Mouse (Mus musculus) cerebellum, adult 2 months (tissue): ENCODE measurements around the gene Krtap12-1. TPM values are rescaled to one million over a fixed set of nuclear protein-coding genes. Genes with fewer than 3 reads are reported as not detected.
"Not testable (repeated sequence)": the region's sequence is repeated elsewhere in the genome, so short reads cannot be mapped to it uniquely, and the experiment has no call there.

Experiments used
- DNase-seq, 2 experiments: peaks; one replicate each; pipeline ENCODE4 v3.0.0; 2021
- H3K27ac ChIP-seq: fragments of 200-500 bp; 2 replicates; pipeline ENCODE4 v1.5.1; 2012; ENCODE audit warnings: low read length, control low read depth, inconsistent platforms; ENCODE audit not compliant: insufficient read depth
- H3K27me3 ChIP-seq: fragments of 200-500 bp; 2 replicates; pipeline ENCODE4 v1.6.1; 2012; ENCODE audit warnings: inconsistent platforms, mild to moderate bottlenecking, low read length, moderate library complexity; ENCODE audit not compliant: control insufficient read depth, insufficient read depth
- H3K4me1 ChIP-seq: fragments of 200-500 bp; 2 replicates; pipeline ENCODE4 v1.6.1; 2011; ENCODE audit warnings: low read length; ENCODE audit not compliant: control insufficient read depth, insufficient read depth
- H3K4me3 ChIP-seq: fragments of 200-500 bp; replicated peaks from 2 replicates; pipeline ENCODE3; 2011; ENCODE audit warnings: mild to moderate bottlenecking, low read depth, low read length, control low read depth; ENCODE audit not compliant: insufficient read depth
- CTCF ChIP-seq: fragments of 200-500 bp; IDR thresholded peaks from 2 replicates; pipeline ENCODE4 v1.5.1; 2011; ENCODE audit warnings: low read depth, mild to moderate bottlenecking, control low read depth, low read length, moderate library complexity, borderline replicate concordance; ENCODE audit not compliant: insufficient read depth
- POLR2A ChIP-seq: fragments of 200-500 bp; IDR thresholded peaks from 2 replicates; pipeline ENCODE4 v1.6.1; 2011; ENCODE audit warnings: low read length, control low read depth, borderline replicate concordance; ENCODE audit not compliant: insufficient read depth
- WGBS: fragments of 180-500 bp; shearing (Covaris S2); methylation state at CpG from one replicate; pipeline ENCODE4 v1.1.7; 2018; 5-methylcytosine and 5-hydroxymethylcytosine counted together
- polyA plus RNA-seq: library from polyadenylated mRNA; depleted of rRNA; stranded (reverse); fragments of >200 nt; gene quantifications from 2 replicates; pipeline ENCODE4 v1.2.3, GENCODE M21; 2012

The Krtap12-1 gene
- polyA plus RNA-seq, 1 experiment: not detected

- H3K27ac ChIP-seq: no peak overlapping the region
- WGBS: 61% methylated on average over 10 of the region's 10 CpGs
- no peak for TF ChIP-seq POLR2A
- TF ChIP-seq CTCF: no peak
- DNase-seq: no peak
- H3K4me1 ChIP-seq: no peaks in the 10 kb centered on the region
- H3K4me3 ChIP-seq: no peak overlapping the region
- 0 out of 2 replicates have a peak, but pooled peaks cover 2% of the 10 kb centered on the region for H3K27me3 ChIP-seq
Measured at GRCm38 (mm10) chr10:77687021-77687420, 33.4 kb upstream of the Krtap12-1 start.

GRCm38 (mm10) chr10:77690356-77690807 is 30.0 kb upstream of the Krtap12-1 start, which contains the start of gene Gm19402:
Gene Gm19402, minus strand, starts transcription at chr10:77690757.
- WGBS: 52% methylated on average over 3 of the region's 3 CpGs
- H3K27ac ChIP-seq, H3K4me1 ChIP-seq: not testable (repeated sequence)

GRCm38 (mm10) chr10:77697133-77697532 is 23.3 kb upstream of the Krtap12-1 start, which contains the start of gene Gm9508:
Gene Gm9508, minus strand, starts transcription at chr10:77697233.
- DNase-seq: no peak
- TF ChIP-seq CTCF: no peak
- no peak for TF ChIP-seq POLR2A

More at GRCm38 (mm10) chr10:77690356-77690807, 30.0 kb upstream of the Krtap12-1 start, which contains the start of gene Gm19402:
- not testable (repeated sequence) for DNase-seq, H3K4me3 ChIP-seq, H3K27me3 ChIP-seq

GRCm38 (mm10) chr10:77706326-77706725 is 14.1 kb upstream of the Krtap12-1 start, which contains the start of gene Gm10272:
Gene Gm10272, plus strand, starts transcription at chr10:77706626.
- TF ChIP-seq CTCF (no peak), POLR2A (no peak)
- no peaks in the 10 kb centered on the region for H3K4me1 ChIP-seq
- 97% methylated on average over 1 of the region's 1 CpGs for WGBS
- H3K27me3 ChIP-seq: no peaks in the 10 kb centered on the region
- H3K27ac ChIP-seq: no peak within 1 kb of the TSS
- no peak within 1 kb of the TSS for H3K4me3 ChIP-seq
- no peak for DNase-seq

More at GRCm38 (mm10) chr10:77697133-77697532, 23.3 kb upstream of the Krtap12-1 start, which contains the start of gene Gm9508:
- no peaks in the 10 kb centered on the region for H3K27me3 ChIP-seq
- no peak within 1 kb of the TSS for H3K27ac ChIP-seq
- no peaks in the 10 kb centered on the region for H3K4me1 ChIP-seq
- no peak within 1 kb of the TSS for H3K4me3 ChIP-seq
- 39% methylated on average over 4 of the region's 4 CpGs for WGBS

GRCm38 (mm10) chr10:77709831-77710230 is 10.6 kb upstream of the Krtap12-1 start:
- DNase-seq: no peak
- no peaks in the 10 kb centered on the region for H3K4me1 ChIP-seq

GRCm38 (mm10) chr10:77711157-77711556 is 9.2 kb upstream of the Krtap12-1 start, which contains the start of gene Gm10024:
Gene Gm10024, plus strand, starts transcription at chr10:77711457.
- H3K4me3 ChIP-seq, H3K27ac ChIP-seq, H3K4me1 ChIP-seq, DNase-seq, H3K27me3 ChIP-seq: not testable (repeated sequence)

More at GRCm38 (mm10) chr10:77709831-77710230, 10.6 kb upstream of the Krtap12-1 start:
- no peak overlapping the region for H3K27ac ChIP-seq
- no peaks in the 10 kb centered on the region for H3K27me3 ChIP-seq
- no peak overlapping the region for H3K4me3 ChIP-seq
- TF ChIP-seq POLR2A (no peak), CTCF (no peak)
- WGBS: 85% methylated on average over 3 of the region's 3 CpGs

GRCm38 (mm10) chr10:77713734-77714133 is 6.7 kb upstream of the Krtap12-1 start:
- TF ChIP-seq CTCF (no peak), POLR2A (no peak)
- Histone ChIP-seq H3K27me3 (no peaks in the 10 kb centered on the region), H3K27ac (no peak overlapping the region), H3K4me3 (no peak overlapping the region), H3K4me1 (no peaks in the 10 kb centered on the region)
- WGBS: 71% methylated on average over 4 of the region's 4 CpGs
- no peak for DNase-seq

- TF ChIP-seq POLR2A (no peak), CTCF (no peak)
- 77% methylated on average over 1 of the region's 1 CpGs for WGBS
- no peak within 1 kb of the TSS for H3K4me3 ChIP-seq
- no peak within 1 kb of the TSS for H3K27ac ChIP-seq
- no peaks in the 10 kb centered on the region for H3K4me1 ChIP-seq
- no peaks in the 10 kb centered on the region for H3K27me3 ChIP-seq
- no peak for DNase-seq
Measured at GRCm38 (mm10) chr10:77715507-77715906, 4.9 kb upstream of the Krtap12-1 start, which contains the start of gene Gm10142. Gene Gm10142, plus strand, starts transcription at chr10:77715807.
